Mouse (Mus musculus): Measurements from ENCODE around the gene Fxyd5. TPM values are rescaled to one million over a fixed set of nuclear protein-coding genes. Genes with fewer than 3 reads are reported as not detected.

The Fxyd5 gene
- polyA plus RNA-seq (2016; fragmentation: Nextera tagmentation; extraction: Ambion mirVana): 7.6 and 9.2 TPM in 2 replicates

DNA sequence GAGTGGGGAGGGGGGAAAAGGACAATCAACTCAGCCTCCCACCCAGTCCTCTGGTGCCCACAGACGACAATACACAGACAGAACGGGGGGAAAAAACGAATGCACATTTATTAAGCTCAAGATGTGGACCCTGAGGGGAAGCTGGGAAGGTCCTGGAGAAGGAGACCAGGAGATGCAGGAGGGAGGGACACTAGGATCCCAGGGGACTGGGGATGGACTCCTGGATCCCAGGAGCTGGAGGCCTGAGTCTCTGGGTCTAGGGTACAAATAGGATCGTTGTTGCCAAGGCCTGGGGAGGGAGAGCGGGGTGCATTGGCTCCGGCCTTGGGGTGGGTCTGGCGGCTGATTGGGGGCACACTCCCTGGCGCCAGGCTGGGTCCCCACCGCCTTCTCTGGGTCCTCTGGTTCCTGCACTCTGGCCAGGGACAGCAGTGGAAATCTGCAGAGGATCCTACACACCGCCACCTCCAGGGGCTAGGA, at the start of gene Fxyd5:
TSS of gene Fxyd5 (minus strand) at position 51 of the 480 bp plus-strand sequence.
- H3K9ac ChIP-seq: peak within 1 kb of the TSS; percentile 36; the same call in 1 of the 2 replicates

DNA sequence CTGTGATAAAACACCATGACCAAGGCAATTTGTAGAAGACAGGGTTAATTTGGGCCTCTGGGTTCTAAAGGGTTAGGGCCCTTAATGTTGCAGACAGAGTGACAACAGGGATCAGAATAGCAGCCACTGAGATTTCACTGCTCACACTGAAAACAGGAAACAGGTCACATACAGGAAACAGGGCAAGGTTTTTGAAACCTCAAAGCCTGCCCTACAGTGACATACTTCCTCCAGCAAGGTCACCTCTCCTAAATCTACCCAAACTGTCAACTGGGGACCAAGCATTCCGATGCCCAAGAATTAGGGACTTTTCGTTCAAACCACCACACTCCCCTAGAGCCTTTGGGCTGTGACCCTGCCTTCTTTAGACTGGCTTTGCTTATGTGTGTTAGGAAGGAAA, 47.4 kb upstream of the Fxyd5 start:
- no peak for ATAC-seq (ENCODE audit: low FRiP score)
- Histone ChIP-seq H3K27me3 (peaks cover 3% of the 10 kb centered on the region; the same call in 1 of the 2 replicates), H3K27ac (no peak overlapping the region), H3K36me3 (replicated peaks) (no peaks in the 10 kb centered on the region), H3K4me3 (replicated peaks) (no peak overlapping the region), H3K4me2 (no peak overlapping the region), H3K9me3 (no peaks in the 10 kb centered on the region), H3K9ac (no peak overlapping the region), H3K4me1 (peaks cover 7% of the 10 kb centered on the region)
- whole genome bisulfite sequencing: 91% methylated on average over 2 of the region's 2 CpGs

More for the DNA sequence above, at the start of gene Fxyd5:
- H3K36me3 ChIP-seq (replicated peaks): no peaks in the 10 kb centered on the region
- H3K4me1 ChIP-seq: peaks cover 6% of the 10 kb centered on the region
- WGBS: 30% methylated on average over 10 of the region's 10 CpGs
- H3K9me3 ChIP-seq: no peaks in the 10 kb centered on the region
- peaks cover 53% of the 10 kb centered on the region for H3K27me3 ChIP-seq
- ATAC-seq (ENCODE audit: low FRiP score): no peak
- H3K27ac ChIP-seq: no peak within 1 kb of the TSS
- H3K4me3 ChIP-seq (replicated peaks): peak within 1 kb of the TSS; percentile 19; the same call in 1 of the 2 replicates
- H3K4me2 ChIP-seq: peak within 1 kb of the TSS; percentile 38

DNA sequence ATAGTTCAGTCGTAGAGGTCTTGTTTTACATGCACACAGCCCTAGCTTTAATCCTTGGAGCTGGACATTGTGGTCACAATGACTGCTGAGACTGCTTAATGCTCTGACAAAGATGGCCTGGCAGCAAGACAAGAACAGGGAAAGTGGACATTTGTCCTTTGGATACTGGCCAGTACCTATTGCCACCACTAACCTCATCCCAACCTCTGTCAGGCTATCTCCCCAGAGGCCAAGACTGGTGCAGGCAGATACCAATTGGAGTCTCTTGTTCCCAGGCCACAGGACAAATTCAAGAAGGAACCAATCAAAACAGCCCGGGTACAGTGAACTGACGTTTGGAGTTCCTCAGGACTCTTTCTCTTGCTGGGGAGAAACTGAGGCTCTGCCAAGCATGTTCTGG, 45.9 kb upstream of the Fxyd5 start:
- H3K4me3 ChIP-seq (replicated peaks): no peak overlapping the region
- no peaks in the 10 kb centered on the region for H3K36me3 ChIP-seq (replicated peaks)
- H3K9ac ChIP-seq: no peak overlapping the region
- peaks cover 5% of the 10 kb centered on the region; the same call in 1 of the 2 replicates for H3K27me3 ChIP-seq
- no peak overlapping the region for H3K4me2 ChIP-seq
- H3K4me1 ChIP-seq: peaks cover 9% of the 10 kb centered on the region
- ATAC-seq (ENCODE audit: low FRiP score): no peak
- H3K9me3 ChIP-seq: no peaks in the 10 kb centered on the region
- WGBS: 71% methylated on average over 3 of the region's 3 CpGs
- no peak overlapping the region for H3K27ac ChIP-seq

DNA sequence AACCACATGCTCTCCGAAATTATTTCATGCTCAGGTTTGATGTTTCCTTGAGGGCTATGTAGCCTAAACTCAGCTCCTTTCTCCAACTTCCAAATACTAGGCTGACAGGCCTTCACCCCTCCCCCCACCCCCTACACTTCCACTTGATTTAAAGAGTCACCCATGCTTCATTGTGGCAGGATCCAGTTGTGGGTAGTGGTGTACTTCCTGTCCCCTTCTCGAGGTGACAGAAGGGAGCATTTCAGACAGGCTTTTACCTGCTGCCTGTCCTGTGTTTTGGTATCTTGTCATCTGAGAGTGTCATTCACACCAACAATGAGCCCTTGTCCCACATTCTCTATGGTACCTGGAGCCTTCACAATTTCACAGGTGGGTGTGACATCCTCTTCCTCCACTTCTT, 45.0 kb upstream of the Fxyd5 start:
- ATAC-seq (ENCODE audit: low FRiP score): no peak

GRCm38 (mm10) chr7:31086175-31086755, 44.0 kb upstream of the Fxyd5 start:
- Histone ChIP-seq H3K4me1 (peaks cover 15% of the 10 kb centered on the region), H3K9ac (no peak overlapping the region), H3K9me3 (no peaks in the 10 kb centered on the region), H3K36me3 (replicated peaks) (no peaks in the 10 kb centered on the region), H3K4me2 (no peak overlapping the region), H3K27ac (no peak overlapping the region), H3K27me3 (0 out of 2 replicates have a peak, but pooled peaks cover 4% of the 10 kb centered on the region), H3K4me3 (replicated peaks) (no peak overlapping the region)
- no peak for ATAC-seq (ENCODE audit: low FRiP score)
- WGBS: 85% methylated on average over 9 of the region's 9 CpGs

More for the DNA sequence above, 45.0 kb upstream of the Fxyd5 start:
- no peak overlapping the region for H3K9ac ChIP-seq
- no peaks in the 10 kb centered on the region for H3K36me3 ChIP-seq (replicated peaks)
- no peak overlapping the region for H3K4me2 ChIP-seq
- 85% methylated on average over 2 of the region's 2 CpGs for WGBS
- H3K27ac ChIP-seq: no peak overlapping the region
- H3K9me3 ChIP-seq: no peaks in the 10 kb centered on the region
- peaks cover 15% of the 10 kb centered on the region for H3K4me1 ChIP-seq
- no peak overlapping the region for H3K4me3 ChIP-seq (replicated peaks)
- H3K27me3 ChIP-seq: peaks cover 7% of the 10 kb centered on the region; the same call in 1 of the 2 replicates

GRCm38 (mm10) chr7:31085171-31085570, 42.9 kb upstream of the Fxyd5 start:
- Histone ChIP-seq H3K36me3 (replicated peaks) (no peaks in the 10 kb centered on the region), H3K4me1 (peaks cover 15% of the 10 kb centered on the region), H3K27ac (no peak overlapping the region), H3K4me2 (no peak overlapping the region), H3K27me3 (0 out of 2 replicates have a peak, but pooled peaks cover 4% of the 10 kb centered on the region), H3K9me3 (no peaks in the 10 kb centered on the region), H3K9ac (no peak overlapping the region), H3K4me3 (replicated peaks) (no peak overlapping the region)
- 31% methylated on average over 3 of the region's 3 CpGs for WGBS
- ATAC-seq (ENCODE audit: low FRiP score): no peak

DNA sequence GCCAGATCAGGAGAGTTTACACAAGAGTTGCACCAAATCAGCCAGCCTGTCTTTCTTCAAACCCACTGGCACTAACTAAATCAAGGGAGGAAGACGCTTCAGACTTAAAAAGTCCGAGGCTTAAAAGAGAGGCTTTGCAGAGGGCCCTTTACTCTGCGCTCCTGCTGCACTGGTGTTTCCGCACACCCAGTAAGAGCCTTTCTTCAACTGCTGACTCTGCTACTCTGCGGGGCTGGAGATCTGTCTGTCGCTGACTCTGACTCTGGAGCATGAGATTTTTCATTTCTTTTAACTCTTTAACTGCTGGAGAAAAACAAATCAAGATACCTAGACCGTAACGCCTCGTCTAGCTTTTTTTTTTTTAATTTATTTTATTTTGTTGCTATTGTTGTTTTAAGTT, 41.9 kb upstream of the Fxyd5 start:
- Histone ChIP-seq H3K4me2 (no peak overlapping the region), H3K36me3 (replicated peaks) (no peaks in the 10 kb centered on the region), H3K4me1 (peaks cover 15% of the 10 kb centered on the region), H3K9ac (no peak overlapping the region), H3K27me3 (0 out of 2 replicates have a peak, but pooled peaks cover 4% of the 10 kb centered on the region), H3K4me3 (replicated peaks) (no peak overlapping the region), H3K27ac (no peak overlapping the region), H3K9me3 (no peaks in the 10 kb centered on the region)
- 68% methylated on average over 9 of the region's 9 CpGs for WGBS
- no peak for ATAC-seq (ENCODE audit: low FRiP score)

DNA sequence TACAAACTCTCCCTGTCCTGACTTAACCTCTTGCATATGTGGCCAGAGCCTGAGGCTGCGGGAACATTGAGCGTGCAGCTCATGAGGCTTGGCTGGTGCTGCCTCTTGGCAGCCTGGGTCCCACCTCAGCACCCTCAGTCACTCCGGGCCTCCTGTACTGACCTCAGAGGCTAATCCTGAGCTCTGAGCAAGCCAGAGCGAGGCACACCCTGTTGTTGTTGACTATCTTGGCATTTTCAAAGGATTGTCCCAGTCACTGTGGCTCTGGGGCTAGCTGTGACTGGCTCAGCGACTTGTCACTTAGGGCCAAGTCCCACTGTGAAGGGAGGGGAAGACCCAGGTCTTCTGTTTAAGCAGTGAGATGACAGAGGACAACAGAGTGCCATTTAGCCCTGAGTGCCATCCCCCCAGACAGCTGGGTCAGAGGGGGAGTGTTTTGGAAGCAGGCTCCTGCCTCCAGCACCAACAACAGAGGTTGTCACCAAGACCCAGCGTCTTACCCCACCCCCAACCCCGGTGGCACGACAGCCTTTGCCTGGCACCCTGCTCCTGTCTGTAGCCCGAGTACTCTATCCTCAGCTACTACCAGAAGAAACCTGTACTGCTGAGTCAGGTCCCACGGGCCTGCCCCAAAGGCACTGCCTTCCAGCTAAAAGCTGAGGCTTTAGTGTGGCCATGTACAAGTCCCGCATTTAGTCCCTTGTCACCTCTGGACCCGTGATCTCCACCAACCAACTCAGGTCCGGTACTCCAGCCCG, 40.7 kb upstream of the Fxyd5 start:
- Histone ChIP-seq H3K4me1 (peaks cover 15% of the 10 kb centered on the region), H3K27me3 (0 out of 2 replicates have a peak, but pooled peaks cover 4% of the 10 kb centered on the region), H3K27ac (no peak overlapping the region), H3K9ac (no peak overlapping the region), H3K4me2 (no peak overlapping the region), H3K4me3 (replicated peaks) (no peak overlapping the region), H3K9me3 (no peaks in the 10 kb centered on the region), H3K36me3 (replicated peaks) (no peaks in the 10 kb centered on the region)
- ATAC-seq (ENCODE audit: low FRiP score): no peak
- 69% methylated on average over 14 of the region's 14 CpGs for WGBS

GRCm38 (mm10) chr7:31082106-31082505, 39.8 kb upstream of the Fxyd5 start:
- ATAC-seq (ENCODE audit: low FRiP score): no peak
- Histone ChIP-seq H3K36me3 (replicated peaks) (no peaks in the 10 kb centered on the region), H3K4me3 (replicated peaks) (no peak overlapping the region), H3K9ac (no peak overlapping the region), H3K4me2 (no peak overlapping the region), H3K27ac (no peak overlapping the region), H3K9me3 (no peaks in the 10 kb centered on the region), H3K27me3 (0 out of 2 replicates have a peak, but pooled peaks cover 4% of the 10 kb centered on the region), H3K4me1 (peaks cover 15% of the 10 kb centered on the region)

DNA sequence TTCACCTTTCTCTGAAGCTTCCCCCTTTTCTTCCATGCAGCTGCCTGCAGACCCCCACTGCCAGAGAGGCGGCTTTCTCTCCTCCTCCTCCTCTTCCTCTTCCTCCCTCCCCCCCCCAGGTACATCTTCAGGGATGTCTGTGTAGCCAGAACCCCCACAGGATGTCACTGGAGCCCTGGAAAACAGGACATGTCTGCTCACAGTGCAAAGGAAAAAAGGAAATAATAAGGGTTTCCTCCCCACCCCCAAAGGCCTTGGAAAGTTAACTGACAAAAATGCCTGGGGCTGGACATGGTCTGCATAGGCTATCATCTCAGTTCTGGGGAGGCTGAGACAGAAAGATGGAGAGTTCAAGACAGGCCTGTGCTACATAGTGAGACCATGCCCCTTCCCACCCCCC, 38.8 kb upstream of the Fxyd5 start:
- Histone ChIP-seq H3K9me3 (no peaks in the 10 kb centered on the region), H3K4me2 (no peak overlapping the region), H3K27me3 (0 out of 2 replicates have a peak, but pooled peaks cover 4% of the 10 kb centered on the region), H3K4me1 (peaks cover 15% of the 10 kb centered on the region), H3K36me3 (replicated peaks) (no peaks in the 10 kb centered on the region), H3K9ac (no peak overlapping the region), H3K4me3 (replicated peaks) (no peak overlapping the region), H3K27ac (no peak overlapping the region)
- ATAC-seq (ENCODE audit: low FRiP score): no peak
- WGBS: 33% methylated on average over 1 of the region's 1 CpGs

DNA sequence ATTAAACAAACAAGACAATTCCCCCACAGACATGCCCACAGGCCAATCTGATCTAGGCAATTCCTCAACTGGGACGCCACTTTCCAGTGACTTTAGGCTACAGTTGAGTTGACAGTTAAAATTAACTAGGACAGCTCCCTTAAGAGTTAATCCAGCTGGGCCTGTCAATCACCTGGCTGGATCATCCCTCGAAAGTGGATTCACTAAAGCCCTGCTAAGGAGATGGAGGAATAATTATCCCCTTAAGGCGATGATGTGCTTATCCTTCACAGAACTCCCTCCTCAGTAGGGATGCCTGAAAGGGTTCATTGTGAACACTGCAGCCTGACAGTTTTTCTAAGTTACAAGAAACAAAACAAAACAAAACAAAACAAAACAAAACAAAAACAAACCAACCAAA, 38.3 kb upstream of the Fxyd5 start:
- 36% methylated on average over 3 of the region's 3 CpGs for WGBS
- Histone ChIP-seq H3K9ac (no peak overlapping the region), H3K9me3 (no peaks in the 10 kb centered on the region), H3K27me3 (0 out of 2 replicates have a peak, but pooled peaks cover 4% of the 10 kb centered on the region), H3K4me1 (peaks cover 15% of the 10 kb centered on the region), H3K4me3 (replicated peaks) (no peak overlapping the region), H3K27ac (no peak overlapping the region), H3K36me3 (replicated peaks) (no peaks in the 10 kb centered on the region), H3K4me2 (no peak overlapping the region)
- no peak for ATAC-seq (ENCODE audit: low FRiP score)

GRCm38 (mm10) chr7:31079670-31080069, 37.4 kb upstream of the Fxyd5 start:
- no peak for ATAC-seq (ENCODE audit: low FRiP score)
- WGBS: 88% methylated on average over 8 of the region's 8 CpGs

More at GRCm38 (mm10) chr7:31079670-31080069, 37.4 kb upstream of the Fxyd5 start:
- H3K4me2 ChIP-seq: no peak overlapping the region
- 0 out of 2 replicates have a peak, but pooled peaks cover 4% of the 10 kb centered on the region for H3K27me3 ChIP-seq
- no peaks in the 10 kb centered on the region for H3K9me3 ChIP-seq
- H3K27ac ChIP-seq: no peak overlapping the region
- no peak overlapping the region for H3K9ac ChIP-seq
- H3K4me1 ChIP-seq: peaks cover 8% of the 10 kb centered on the region
- H3K4me3 ChIP-seq (replicated peaks): no peak overlapping the region
- H3K36me3 ChIP-seq (replicated peaks): no peaks in the 10 kb centered on the region

Data from forebrain, embryonic 12.5 days (tissue).